Mouse (Mus musculus) embryo, embryonic 9.5 days (tissue): ENCODE measurements around the gene March1.
"Not testable (repeated sequence)": the region's sequence is repeated elsewhere in the genome, so short reads cannot be mapped to it uniquely, and the experiment has no call there.

ENCODE experiments used
- DNase-seq: peaks from one replicate; pipeline ENCODE4 v3.0.0-alpha.2; 2017; ENCODE audit errors: extremely low spot score

Gene March1

DNA sequence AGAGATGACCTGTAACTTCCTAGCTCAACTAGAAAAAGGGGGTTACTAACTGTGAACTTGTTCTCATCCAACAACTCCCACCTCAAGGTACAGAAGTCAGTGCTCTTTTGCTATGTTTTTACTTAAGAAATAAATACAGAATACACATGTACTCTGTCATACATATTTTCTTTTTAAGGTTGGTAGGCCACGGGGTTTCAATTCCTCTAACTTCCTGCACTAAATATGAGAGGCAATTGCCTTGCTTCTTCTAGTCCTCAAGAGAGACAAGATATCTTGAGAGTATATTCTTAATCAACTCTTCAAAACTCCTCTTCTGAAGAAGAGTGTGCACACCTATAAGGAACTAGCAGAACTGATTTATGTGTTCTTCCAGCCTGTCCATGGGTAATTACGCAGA lies 797.5 kb downstream of the March1 start:
- DNase-seq: no peak

DNA sequence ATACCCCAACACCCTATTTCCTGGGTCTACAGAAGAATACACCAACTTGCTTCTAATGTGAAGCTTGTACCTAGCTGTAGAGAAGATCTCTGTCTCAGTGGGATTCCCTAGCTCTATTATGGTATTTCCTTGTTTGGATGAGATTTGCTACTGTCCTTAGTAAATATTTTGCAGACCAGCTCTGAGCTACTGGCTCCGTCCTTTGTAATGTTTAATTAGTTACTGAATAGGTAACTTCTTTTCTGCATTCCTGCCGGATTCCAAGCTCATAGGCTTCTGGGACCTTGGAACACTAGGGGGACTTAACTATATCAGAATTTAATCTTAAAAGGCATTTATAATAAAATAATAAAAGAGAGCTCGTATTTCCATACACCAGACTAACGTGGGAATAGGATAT lies 799.9 kb downstream of the March1 start:
- DNase-seq: not testable (repeated sequence)

DNA sequence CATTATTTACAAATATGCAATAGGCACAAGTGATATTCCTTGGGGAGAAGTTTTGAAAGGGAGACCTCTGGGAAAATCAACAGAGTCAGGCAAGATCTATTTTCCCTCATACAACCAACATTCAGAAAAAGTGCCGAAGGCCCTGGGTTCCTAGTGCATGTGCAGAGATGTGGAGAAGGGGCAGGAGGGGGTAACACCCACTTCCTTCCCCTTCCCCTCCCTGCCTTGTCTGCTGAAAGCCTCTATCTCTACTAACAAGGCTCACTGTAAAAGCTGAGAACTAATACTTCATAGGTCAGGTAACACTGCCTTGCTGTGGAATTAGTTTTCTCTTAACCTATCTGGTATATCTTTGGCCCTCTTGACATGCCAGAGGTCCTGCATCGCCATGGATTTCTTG lies 812.9 kb downstream of the March1 start:
- DNase-seq: no peak

DNA sequence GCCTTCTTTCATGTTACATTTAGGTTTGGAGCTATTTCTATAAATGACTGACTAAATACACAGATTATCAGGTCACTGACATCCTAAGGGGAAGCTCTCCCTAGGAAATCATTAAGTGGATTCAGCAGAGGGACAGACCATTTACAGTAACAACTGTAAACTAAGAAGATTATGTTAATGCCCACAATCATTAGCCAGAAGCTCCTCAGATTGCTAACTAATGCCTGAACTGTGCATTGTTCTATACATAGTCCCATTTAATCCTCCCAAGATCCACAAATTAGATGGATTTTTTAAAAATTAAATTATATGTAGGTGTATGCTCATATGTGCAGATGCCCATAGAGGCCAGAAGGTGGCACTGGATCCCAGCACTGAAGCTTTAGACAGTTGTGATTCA lies 815.9 kb downstream of the March1 start:
- no peak for DNase-seq

DNA sequence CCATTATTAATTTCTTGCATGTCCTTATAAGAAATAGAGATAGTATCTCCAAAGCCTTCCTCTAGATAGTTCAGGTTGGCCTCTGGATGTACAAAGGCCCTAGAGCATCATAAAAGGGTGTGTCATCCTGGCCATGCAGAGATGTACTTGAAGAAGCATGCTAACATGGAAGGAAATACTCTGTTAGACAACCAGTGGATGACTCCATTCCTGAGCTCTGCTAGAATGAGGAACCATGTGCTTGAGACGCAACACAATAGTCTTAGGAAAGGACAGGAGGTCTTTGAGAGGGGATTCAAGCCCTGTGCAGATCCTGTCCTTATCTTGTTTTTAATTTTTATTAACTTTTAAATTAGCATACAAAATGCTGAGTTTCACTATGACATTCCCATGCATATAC lies 819.1 kb downstream of the March1 start:
- DNase-seq: no peak

DNA sequence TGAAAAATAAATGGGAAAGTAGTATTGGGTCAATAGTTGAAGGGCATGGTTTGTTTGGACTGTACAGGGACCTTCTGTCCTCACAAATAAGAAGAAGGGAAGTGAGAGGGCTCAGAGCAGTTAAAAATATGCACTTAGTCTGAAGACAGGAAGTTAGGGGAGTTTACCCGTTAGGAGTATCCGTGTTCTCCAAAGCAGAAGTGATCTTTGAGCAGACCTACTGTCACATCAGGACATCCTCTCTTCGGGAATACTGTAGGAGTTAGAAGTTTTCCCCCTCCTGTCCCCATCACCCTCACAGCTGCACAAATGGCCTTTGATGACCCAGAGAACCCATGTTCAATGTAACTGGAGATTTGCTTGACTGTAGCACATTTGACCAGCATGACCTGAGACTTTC lies 820.2 kb downstream of the March1 start:
- DNase-seq: no peak

DNA sequence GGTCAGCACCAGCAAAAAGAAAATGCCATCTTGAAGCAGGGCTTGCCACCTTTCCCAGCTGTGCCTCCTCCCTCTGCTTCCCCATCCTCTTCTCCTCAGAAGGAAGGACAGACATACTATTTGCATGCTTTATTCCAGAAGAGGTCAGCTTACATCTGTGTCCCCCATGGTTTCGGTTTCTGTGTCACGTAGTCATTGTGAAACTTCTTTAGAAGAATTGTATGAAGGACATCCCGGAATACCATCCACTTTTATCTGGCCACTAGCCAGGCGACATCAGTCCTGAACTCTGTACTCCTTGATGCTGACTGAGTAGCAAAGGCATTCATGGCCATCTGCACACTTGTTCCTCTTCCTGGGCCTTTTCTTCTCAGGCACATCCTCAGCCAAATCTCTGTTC lies 820.8 kb downstream of the March1 start:
- DNase-seq: no peak

DNA sequence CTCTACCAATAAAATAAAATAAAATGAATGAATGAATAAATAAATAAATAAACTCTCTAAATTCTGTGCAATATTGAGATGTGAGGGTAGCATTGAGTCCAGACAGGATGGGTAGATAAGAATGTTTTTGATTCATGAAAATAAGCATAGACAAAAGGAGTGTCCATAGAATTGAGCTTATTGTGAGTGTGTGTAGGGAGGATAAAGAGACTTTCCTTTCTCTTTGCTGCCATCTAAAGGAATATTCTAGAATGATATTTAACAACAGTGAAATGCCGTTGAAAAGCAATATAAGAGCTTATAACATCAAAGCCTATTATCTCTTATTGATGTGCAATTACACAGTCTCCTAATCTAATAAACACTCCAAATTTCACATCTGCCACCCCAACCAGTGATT lies 823.4 kb downstream of the March1 start:
- DNase-seq: no peak

DNA sequence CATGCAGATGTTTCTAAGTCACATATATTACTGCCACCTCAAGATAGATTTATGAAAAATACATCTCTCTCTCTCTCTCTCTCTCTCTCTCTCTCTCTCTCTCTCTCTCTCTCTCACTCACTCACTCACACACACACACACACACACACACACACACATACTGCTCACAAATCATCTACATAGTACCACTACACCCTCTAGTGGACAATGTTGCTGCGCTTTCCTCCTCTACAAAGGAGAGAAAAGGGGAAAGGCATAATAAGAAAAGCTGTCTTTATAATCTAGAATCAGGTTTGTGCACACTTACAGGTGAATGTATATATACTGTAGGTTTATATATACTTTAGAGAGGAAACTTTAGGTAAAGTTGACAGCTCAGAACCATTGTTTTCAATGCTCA lies 825.1 kb downstream of the March1 start:
- DNase-seq: no peak

DNA sequence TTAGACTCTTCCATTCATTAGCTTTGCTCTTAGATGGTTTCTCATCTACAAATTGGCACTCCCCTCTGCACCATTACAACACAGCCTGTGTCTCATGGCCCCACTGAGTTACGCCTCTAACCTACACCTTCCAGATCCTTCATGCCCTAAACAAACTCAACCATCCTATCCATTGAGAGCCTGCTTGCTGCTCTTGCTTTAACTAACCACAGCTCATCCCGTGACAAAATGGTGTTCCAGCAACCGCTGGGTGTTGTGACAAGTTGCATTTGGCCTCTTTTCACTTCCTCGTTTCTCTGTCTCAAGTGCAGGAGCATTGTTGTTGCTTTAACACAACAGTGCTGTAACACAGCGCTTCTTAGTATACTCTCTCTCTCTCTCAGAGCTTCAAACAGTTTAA lies 826.4 kb downstream of the March1 start:
- no peak for DNase-seq

DNA sequence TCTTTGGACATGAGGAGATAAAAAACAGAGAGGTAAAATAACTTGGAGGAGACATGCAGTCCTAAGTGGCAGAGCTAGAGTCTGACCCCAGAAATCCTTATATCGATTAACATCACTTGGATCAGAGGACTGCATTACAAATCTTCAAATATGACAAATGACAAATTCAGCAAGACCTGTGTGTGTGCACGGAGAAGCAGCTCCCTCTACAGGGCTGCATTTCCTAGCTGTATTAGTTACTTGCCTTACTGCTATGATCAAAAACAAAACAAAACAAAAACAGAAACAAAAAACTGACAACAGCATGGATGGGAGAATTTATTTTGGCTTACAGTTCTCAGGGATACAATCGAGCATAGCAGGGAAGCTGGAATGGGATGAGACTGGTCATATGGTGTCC lies 827.7 kb downstream of the March1 start:
- DNase-seq: no peak

DNA sequence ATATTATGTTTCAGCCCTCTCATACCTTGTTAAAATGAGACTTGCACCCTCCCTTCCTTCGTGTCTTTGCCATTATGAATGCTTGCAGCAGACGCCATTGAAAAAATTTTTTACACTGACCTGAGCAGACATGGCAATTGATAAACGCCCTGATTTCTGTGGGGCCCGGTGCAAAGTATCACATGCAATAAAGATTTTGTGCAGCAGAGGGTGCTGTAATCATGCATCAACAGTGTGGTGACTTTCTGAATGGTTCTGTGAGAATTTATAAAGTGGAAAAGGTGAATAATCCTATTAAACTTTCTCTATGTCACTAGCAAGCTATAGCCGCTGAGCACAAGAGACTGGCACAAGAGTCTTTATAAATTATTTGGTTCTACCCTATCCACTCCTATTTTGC lies 833.0 kb downstream of the March1 start:
- peak; percentile 14 for DNase-seq

DNA sequence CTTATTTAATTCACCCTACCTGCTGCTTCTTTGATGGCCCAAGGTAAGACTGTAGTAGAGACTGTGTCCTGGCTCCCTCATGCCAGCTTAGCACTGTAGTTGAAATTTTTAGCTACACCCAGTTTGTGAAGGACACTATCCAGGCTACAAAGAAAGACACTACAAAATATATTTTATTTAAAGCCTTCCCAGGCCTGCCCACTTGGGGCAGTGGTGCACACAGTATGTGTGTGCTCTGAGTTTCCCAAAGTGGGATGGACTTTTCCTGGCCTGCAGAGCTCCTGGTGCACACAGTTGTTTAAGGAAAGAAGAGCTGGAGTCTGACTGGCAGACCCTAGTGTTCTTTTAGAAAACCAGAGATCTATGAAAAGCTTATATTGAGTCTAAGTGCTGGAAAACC lies 839.4 kb downstream of the March1 start:
- DNase-seq: no peak

DNA sequence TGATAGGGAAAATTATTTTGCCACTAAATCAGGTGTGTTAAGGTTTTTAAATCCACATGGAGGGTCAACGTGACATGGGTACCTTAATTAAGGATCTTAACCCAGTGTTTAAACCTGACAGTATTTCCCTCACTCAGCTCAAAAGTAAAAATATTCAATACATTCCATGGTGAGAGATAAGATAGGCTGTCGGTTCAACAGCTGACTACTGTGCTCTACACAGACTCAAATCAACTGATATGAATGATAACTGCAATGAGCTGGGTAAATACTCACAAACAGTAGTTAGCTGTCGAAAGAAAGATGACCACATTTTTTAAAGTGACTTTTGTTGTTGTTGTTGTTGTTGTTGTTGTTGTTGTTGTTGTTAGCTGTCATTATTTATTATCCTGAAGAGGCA lies 852.1 kb downstream of the March1 start:
- DNase-seq: no peak

DNA sequence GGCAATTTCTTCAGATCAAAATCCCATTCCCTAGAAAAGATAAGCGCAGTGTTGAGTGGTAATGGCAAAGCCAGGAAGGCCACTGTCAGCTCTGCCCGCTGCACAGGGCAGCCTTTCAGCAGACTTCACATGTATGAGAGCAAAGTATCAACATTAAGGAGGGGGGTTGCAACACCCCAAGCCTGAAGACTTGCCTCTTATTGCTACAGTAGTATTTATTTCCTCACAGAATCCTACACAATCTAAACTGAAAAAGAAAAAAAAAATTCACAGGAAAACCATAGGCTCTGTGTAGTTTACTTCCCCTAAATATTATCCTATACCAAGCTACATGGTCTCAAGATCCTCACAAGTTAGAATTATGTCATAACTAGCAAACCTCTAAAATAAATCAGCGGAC lies 859.2 kb downstream of the March1 start:
- no peak for DNase-seq

DNA sequence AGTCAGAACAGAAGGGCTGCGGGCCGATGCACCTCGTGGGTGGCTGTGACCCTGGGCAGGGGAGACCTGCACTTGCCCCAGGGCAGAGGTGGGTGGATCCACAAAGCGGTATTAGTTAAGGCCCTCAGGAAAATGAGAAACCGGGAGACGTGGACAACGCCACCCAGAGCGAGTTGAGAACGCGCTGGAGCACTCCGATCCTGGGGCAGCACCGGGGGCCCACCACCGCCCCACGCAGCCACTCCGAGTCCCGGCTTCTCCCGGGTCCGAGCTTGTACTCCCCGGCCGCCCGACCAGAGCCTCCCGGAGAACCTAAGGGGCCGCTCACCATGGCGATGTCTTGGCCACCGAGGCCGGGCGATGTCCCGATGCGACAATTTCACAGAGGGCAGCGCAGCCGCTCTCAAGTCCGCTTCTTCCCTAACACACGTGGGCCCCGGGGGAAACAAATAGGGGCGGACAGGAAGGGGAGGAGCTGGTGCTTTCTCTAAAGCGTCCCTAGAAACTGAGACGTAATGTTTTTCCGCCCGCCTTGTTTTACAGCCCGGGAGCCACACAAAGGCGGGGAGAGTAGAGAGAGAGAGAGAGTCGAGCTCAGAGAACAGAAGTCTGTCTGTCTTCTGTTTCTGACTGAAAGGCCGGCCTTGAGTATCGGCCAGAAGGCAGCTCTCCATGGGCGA lies 868.5 kb downstream of the March1 start, which contains the start of gene Tma16:
TSS of gene Tma16 (minus strand) at position 447 of the 680 bp plus-strand sequence.
- DNase-seq: peak; percentile 90

DNA sequence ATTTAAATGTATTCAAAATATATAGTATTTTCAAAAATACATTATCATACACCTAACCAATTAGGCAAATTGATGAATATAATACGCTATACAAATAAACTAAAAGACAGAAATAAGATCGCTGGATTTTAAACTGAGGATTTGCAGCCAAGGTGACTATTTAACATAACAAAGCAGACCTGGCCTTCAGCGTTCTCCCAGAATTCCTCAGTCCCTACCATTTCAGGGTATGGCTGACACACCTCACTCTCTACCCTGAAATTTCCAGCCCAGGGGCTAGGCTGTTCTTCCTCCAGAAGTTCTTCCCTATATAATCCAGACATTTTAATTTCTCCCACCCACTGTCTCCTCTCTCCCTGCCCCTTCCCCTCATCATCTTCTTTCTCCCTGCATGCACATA lies 870.9 kb downstream of the March1 start:
- no peak for DNase-seq

DNA sequence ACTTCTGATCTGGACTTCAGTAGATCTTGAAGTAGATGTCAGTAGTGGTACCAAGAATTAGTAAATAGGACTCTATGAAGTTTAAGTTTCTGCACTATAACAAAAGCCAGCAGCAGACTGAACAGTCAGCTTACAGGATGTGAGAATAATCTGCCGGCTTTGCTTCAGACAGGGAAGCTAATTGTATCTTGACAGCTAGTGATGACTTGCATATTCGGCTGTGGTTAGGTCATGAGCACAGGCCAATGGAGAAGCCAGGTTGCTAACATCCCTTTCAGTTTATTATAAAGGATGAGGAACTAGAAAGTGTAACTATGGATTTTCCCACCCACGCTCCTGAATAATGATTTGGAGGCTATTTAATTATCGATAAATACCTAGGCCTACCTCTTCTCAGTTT lies 872.9 kb downstream of the March1 start:
- no peak for DNase-seq

DNA sequence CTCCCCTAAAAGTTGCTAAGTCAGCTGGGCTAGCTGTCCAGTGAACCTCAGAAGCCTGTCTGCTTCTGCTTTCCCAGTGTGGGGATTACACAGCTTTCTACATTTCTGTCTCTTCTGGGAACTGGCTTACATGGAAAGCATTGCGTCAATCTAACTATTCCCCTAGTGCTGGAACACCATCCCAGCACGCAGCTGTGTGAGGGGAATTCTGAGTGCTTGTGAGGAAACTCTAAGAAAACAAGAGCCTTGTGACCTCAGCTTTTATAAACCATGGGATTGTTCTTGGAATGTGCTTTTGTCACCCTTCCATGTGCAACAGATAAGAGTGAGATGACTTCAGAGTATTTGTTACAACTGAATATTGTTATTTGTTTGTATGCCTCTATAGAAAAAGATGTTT lies 876.8 kb downstream of the March1 start:
- DNase-seq: no peak

DNA sequence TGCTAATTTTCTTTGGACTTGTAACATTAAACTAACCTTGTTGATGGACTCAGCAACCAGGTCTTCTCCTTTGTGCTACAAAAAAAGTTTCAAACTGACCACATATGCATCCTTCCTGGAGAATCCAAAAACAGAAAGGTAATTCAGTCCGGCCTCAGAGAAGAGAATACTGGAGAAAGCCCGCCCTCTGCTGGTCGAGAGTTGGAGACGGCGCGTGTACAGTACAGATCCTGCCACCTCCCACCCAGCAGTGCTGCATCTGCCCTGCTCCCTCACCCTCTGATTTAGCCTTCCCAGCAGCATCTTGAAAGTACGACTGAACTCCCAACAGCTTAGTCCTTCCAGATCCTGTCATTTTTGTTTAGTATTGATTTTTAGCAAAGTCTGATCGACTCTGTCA lies 878.0 kb downstream of the March1 start:
- peak; percentile 61 for DNase-seq

DNA sequence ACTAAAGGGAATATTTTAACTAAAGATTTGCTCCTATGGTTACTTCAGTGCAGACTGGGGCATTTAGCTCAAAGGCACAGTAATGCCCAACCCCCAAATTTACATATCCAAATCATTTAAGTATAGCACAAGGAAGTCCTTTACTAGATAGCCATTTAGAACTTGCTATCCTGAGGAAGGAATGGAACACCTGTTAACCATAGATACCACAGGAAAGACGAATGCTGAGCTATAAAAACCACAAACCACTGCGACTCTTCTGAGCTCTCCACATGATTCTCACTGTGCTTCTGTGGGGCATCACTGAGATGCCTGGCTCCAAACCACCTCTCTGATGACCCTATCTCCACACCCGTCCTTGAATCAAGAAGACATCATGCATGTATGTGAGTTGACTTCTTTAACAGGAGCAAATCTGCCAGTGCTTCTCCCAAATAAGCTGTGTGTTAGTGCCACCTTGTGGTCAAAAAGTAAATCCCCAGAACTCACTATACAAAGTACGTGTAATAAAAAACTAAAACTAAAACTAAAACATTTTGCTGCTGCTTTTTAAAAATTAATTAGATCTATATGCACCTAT lies 879.4 kb downstream of the March1 start:
- DNase-seq: peak; percentile 43

DNA sequence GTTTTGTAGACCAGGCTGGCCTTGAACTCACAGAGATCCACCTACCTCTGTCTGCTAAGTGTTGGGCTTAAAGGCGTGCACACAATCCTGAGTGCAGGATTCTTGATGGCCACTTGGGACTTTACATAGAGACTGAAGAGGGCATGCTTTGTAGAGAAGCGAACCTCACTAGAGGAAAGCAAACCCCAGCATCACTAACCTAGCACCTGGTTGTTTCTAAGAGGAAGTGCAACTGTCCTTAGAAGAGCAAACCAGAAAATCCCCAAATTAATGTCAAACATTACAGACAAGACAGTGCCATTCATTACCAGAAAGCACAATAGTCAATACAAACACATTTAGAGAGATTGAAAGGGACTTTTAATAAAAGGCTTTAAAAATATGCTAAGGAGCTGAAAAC lies 885.7 kb downstream of the March1 start:
- DNase-seq: no peak

DNA sequence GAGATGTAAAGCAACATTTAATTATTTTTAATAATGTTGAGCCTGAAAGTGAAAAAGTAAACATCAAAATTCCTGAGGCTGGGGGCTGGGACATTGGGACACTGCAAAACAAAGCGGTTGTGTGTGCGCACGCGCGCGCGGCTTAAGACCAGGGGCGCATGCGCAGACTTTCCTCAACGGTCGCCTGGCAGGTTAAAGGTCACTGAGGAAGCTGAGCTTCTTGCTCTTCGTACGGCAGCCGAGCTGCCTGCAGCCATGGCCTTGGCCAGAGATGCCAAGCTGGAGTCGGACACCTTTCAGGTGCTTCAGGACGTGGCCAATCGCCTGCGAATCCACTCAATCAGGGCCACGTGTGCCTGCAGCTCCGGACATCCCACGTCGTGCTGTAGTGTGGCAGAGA lies 893.8 kb downstream of the March1 start, which contains the start of gene Tktl2:
TSS of gene Tktl2 (plus strand) at position 220 of the 400 bp plus-strand sequence.
- no peak for DNase-seq

DNA sequence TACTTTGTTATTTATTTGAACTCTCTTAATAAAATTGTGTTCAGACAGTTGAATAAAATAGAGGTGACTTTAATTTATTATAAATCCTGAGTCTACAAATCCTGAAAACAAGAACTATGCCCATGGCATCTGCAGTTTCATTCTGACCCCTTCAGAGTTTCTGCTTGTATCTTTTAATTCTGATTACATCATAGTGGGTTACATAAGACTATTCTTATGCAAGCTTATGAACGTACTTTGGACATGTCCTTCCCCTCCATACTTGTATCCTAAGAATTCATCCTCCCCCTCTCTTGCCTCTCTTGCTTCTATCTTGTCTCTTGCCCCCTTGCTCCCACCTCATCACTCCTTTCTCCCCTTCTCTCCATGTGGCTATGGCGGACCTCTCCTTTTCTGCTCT lies 901.4 kb downstream of the March1 start:
- DNase-seq: no peak
